Mouse (Mus musculus) heart, postnatal 14 days (tissue): ENCODE results near the gene Hmga1b. TPM values are rescaled to one million over a fixed set of nuclear protein-coding genes. Genes with fewer than 3 reads are reported as not detected.

Source experiments
- DNase-seq, 2 experiments: peaks; one replicate each; pipeline ENCODE4 v3.0.0; 2021 to 2022
- intact Hi-C: fragments of 180-260 bp; cut with DNase I; formaldehyde crosslinking; loops from one replicate; pipeline ENCODE4 v1.15.1; 2025
- total RNA-seq, 2 experiments: library from RNA; stranded (reverse); gene quantifications; 2 replicates each; pipeline ENCODE4 v1.2.3; 2021

Hmga1b gene
- total RNA-seq, 2 experiments from 2014 or later: 23.8 to 68.1 TPM

DNA sequence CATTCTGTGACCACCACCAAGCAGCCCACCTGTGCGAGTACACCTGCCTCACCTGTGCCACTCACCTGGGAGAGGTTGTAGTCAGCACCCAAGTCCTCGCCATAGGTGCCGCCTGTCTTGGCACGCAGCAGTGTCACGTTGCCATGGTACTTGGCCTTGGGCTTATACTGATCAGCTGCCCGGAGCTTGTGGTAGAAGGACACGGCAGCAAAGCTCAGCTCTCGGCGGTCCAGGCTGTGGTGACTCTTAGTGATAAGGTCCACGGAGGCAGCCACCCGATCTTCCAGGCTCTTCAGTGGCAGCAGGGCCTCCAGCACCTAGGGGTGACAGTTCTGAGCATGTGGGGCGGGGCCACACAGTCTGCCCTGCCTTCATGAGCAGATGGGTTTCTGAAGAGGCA is 45.4 kb downstream of the Hmga1b start:
- DNase-seq: no peak
- intact Hi-C loops: no loop called here

DNA sequence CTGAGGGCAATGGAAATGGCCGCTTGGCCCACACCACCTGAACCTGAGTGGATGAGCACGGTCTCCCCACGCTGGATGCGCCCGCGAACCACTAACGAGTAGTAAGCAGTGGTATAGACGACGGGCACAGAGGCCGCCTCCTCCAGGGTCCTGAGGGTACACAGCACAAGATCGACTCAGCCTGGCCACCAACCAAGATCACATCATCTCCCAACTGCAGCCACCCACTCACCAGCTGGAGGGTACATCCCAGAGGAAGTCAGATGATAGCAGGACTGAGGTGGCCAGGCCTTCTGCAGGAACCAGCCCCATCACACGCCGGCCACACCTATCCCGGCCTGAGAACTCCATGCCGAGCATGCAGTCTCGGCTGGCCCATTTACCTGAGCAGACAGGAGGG is 49.5 kb downstream of the Hmga1b start:
- intact Hi-C loops: no loop called here
- no peak for DNase-seq

Other genes with a start within 250 kb of the Hmga1b start
- gene Gcgr, start 232.1 kb upstream of the Hmga1b start, total RNA-seq: 1 to 10 TPM; 1.7 to 2.4 TPM
- 10 to 100 TPM; 53.5 to 58.1 TPM for gene Mcrip1, start 213.1 kb upstream of the Hmga1b start, total RNA-seq
- under 1 TPM in 1 of 2 experiments, not detected in 1; 0.39 TPM for gene Ppp1r27, start 211.7 kb upstream of the Hmga1b start, total RNA-seq
- gene P4hb, start 189.5 kb upstream of the Hmga1b start, total RNA-seq: 100 to 1,000 TPM; 238 to 247 TPM
- gene Arhgdia, start 181.2 kb upstream of the Hmga1b start, total RNA-seq: 100 to 1,000 TPM; 164 to 180 TPM
- 10 to 100 TPM; 57.8 to 59.9 TPM for gene Alyref, start 164.4 kb upstream of the Hmga1b start, total RNA-seq
- gene Anapc11, start 164.4 kb upstream of the Hmga1b start, total RNA-seq: 10 to 100 TPM; 86.2 to 87.5 TPM
- not detected for gene Npb, start 154.3 kb upstream of the Hmga1b start, total RNA-seq
- gene Pcyt2, start 144.9 kb upstream of the Hmga1b start, total RNA-seq: 10 to 100 TPM; 47.7 to 49.4 TPM
- gene Sirt7, start 137.6 kb upstream of the Hmga1b start, total RNA-seq: 10 to 100 TPM; 10.8 to 12.3 TPM
- 10 to 100 TPM; 33.7 to 41.0 TPM for gene Mafg, start 129.2 kb upstream of the Hmga1b start, total RNA-seq
- gene Pycr1, start 119.0 kb upstream of the Hmga1b start, total RNA-seq: 1 to 10 TPM; 1.9 to 2.1 TPM
- gene Myadml2, start 114.6 kb upstream of the Hmga1b start, total RNA-seq: 10 to 100 TPM; 51.4 to 58.5 TPM
- under 1 TPM in 1 of 2 experiments, not detected in 1; 0.27 TPM for gene Notum, start 101.6 kb upstream of the Hmga1b start, total RNA-seq
- 10 to 100 TPM; 35.0 to 37.9 TPM for gene Aspscr1, start 89.8 kb upstream of the Hmga1b start, total RNA-seq
- 10 to 100 TPM; 35.4 to 36.4 TPM for gene Cenpx, start 49.1 kb upstream of the Hmga1b start, total RNA-seq
- gene Lrrc45, start 48.9 kb upstream of the Hmga1b start, total RNA-seq: 10 to 100 TPM in 1 of 2 experiments, 1 to 10 TPM in 1; 9.2 to 10.9 TPM
- 1 to 10 TPM; 1.3 to 1.6 TPM for gene Rac3, start 41.3 kb upstream of the Hmga1b start, total RNA-seq
- gene Dcxr, start 35.5 kb upstream of the Hmga1b start, total RNA-seq: 1 to 10 TPM; 3.1 to 5.8 TPM
- 10 to 100 TPM; 18.6 to 53.1 TPM for gene Cbr2, start 30.7 kb upstream of the Hmga1b start, total RNA-seq
- 10 to 100 TPM; 11.8 to 12.0 TPM for gene Rfng, start 21.4 kb downstream of the Hmga1b start, total RNA-seq
- 10 to 100 TPM; 56.9 to 57.5 TPM for gene Gps1, start 21.5 kb downstream of the Hmga1b start, total RNA-seq
- 10 to 100 TPM; 31.2 to 34.1 TPM for gene Dus1l, start 33.6 kb downstream of the Hmga1b start, total RNA-seq
- gene Fasn, start 61.8 kb downstream of the Hmga1b start, total RNA-seq: 10 to 100 TPM; 23.0 to 23.2 TPM
- 1 to 10 TPM; 1.2 to 1.6 TPM for gene Ccdc57, start 170.1 kb downstream of the Hmga1b start, total RNA-seq
- 1 to 10 TPM; 1.9 to 2.2 TPM for gene Slc16a3, start 185.7 kb downstream of the Hmga1b start, total RNA-seq
- 10 to 100 TPM; 70.8 to 73.8 TPM for gene Csnk1d, start 228.5 kb downstream of the Hmga1b start, total RNA-seq